Mouse (Mus musculus) erythroblast, embryonic 14.5 days (primary cell): ENCODE measurements at regions not wholly inside any gene's neighbourhood (a gene's known extent, or its start where the extent isn't known, plus 50 kb on each side); places are given as distances from the start of the nearest gene placed in this dataset.

ENCODE experiments used
- GATA1 ChIP-seq: IDR thresholded peaks from 2 replicates; pipeline ENCODE4 v1.6.1; 2012; ENCODE audit warnings: low read length, inconsistent platforms, mixed read lengths
- TAL1 ChIP-seq: IDR thresholded peaks from 3 replicates; pipeline ENCODE4 v1.6.1; 2012; ENCODE audit warnings: low read length, inconsistent platforms, mixed read lengths

DNA sequence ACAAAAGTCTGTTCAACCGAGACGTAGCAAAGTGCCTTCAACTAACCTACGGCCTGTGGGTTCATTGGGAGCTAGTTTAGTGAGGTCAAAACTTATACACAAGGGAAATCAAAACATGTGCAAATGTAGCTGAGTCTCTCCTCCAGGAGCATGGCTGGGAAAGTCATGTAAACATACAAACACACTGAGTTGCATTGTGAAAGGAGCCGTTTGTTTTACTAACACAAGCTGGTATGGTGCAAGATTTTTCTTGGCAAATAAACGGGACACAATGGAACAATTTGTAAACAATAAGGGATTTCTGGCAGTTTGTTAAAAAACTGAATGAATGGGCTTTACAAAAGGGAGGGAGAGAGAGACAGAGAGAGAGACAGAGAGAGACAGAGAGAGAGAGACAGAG is 147.8 kb upstream of the Paip1 start:
- no peak for TF ChIP-seq GATA1
- TF ChIP-seq TAL1: no peak
